Mouse (Mus musculus) lung, embryonic 16.5 days (tissue): ENCODE results near the gene Tuba1a. TPM values are rescaled to one million over a fixed set of nuclear protein-coding genes. Genes with fewer than 3 reads are reported as not detected.

Experiments
- ATAC-seq: fragments of 200-750 bp; cut with Nextera tagmentation; 2 replicates; pipeline ENCODE4 v1.8.0; 2017; ENCODE audit warnings: low read depth, mild to moderate bottlenecking, moderate library complexity
- H3K27ac ChIP-seq: fragments of 300-500 bp; sonication (generic); 2 replicates; pipeline ENCODE4 v1.5.1; 2014; ENCODE audit warnings: mild to moderate bottlenecking, control low read depth, low read length
- H3K27me3 ChIP-seq: fragments of 300-500 bp; sonication (generic); 2 replicates; pipeline ENCODE4 v1.6.1; 2014; ENCODE audit warnings: low read depth, low read length, mixed read lengths; ENCODE audit not compliant: control insufficient read depth, insufficient read depth
- H3K36me3 ChIP-seq: fragments of 300-500 bp; sonication (generic); 2 replicates; pipeline ENCODE4 v1.6.1; 2014; ENCODE audit warnings: low read length; ENCODE audit not compliant: control insufficient read depth, insufficient read depth
- H3K4me1 ChIP-seq: fragments of 300-500 bp; sonication (generic); replicated peaks from 2 replicates; pipeline ENCODE4 v1.6.1; 2014; ENCODE audit warnings: low read length, mixed read lengths; ENCODE audit not compliant: control insufficient read depth, insufficient read depth
- H3K4me2 ChIP-seq: fragments of 300-500 bp; sonication (generic); 2 replicates; pipeline ENCODE4 v1.6.1; 2014; ENCODE audit warnings: low read depth, low read length, control low read depth
- H3K4me3 ChIP-seq: fragments of 300-500 bp; sonication (generic); 2 replicates; pipeline ENCODE4 v1.5.1; 2014; ENCODE audit warnings: mild to moderate bottlenecking, low read length, control low read depth
- H3K9ac ChIP-seq: fragments of 300-500 bp; sonication (generic); 2 replicates; pipeline ENCODE4 v1.6.1; 2014; ENCODE audit warnings: low read length, control low read depth
- H3K9me3 ChIP-seq: fragments of 300-500 bp; sonication (generic); 2 replicates; pipeline ENCODE4 v1.6.1; 2016; ENCODE audit warnings: low read length; ENCODE audit not compliant: control insufficient read depth
- whole genome bisulfite sequencing: fragments of 180-500 bp; shearing (Covaris S2); extraction: QIAGEN DNeasy Blood & Tissue Kit; methylation state at CpG from one replicate; pipeline ENCODE4 v1.1.7; 2014; 5-methylcytosine and 5-hydroxymethylcytosine counted together
- polyA plus RNA-seq: library from polyadenylated mRNA; unstranded; fragments of >200 nt; fragmentation: Nextera tagmentation; extraction: Ambion mirVana; gene quantifications from 2 replicates; pipeline ENCODE4 v1.2.1, GENCODE M21; 2015

Gene Tuba1a
- polyA plus RNA-seq, 1 experiment from 2014 or later: 906 TPM

- H3K9ac ChIP-seq: no peak overlapping the region
These were observed 4.5 kb downstream of the Tuba1a start for GRCm38 (mm10) chr15:98948857-98949606.

GRCm38 (mm10) chr15:98948382-98948781 is 5.1 kb downstream of the Tuba1a start:
- Histone ChIP-seq H3K4me1 (no peaks in the 10 kb centered on the region; the same call in 1 of the 2 replicates), H3K9ac (no peak overlapping the region), H3K9me3 (no peaks in the 10 kb centered on the region), H3K27ac (no peak overlapping the region), H3K27me3 (no peaks in the 10 kb centered on the region), H3K4me3 (no peak overlapping the region), H3K36me3 (peaks cover 4% of the 10 kb centered on the region; the same call in 1 of the 2 replicates), H3K4me2 (no peak overlapping the region)
- no peak for ATAC-seq

More at GRCm38 (mm10) chr15:98948857-98949606, 4.5 kb downstream of the Tuba1a start:
- H3K27ac ChIP-seq: no peak overlapping the region
- H3K4me2 ChIP-seq: no peak overlapping the region
- WGBS: 69% methylated on average over 6 of the region's 6 CpGs
- H3K4me3 ChIP-seq: no peak overlapping the region
- no peak for ATAC-seq
- H3K9me3 ChIP-seq: no peaks in the 10 kb centered on the region
- H3K36me3 ChIP-seq: peaks cover 4% of the 10 kb centered on the region; the same call in 1 of the 2 replicates
- H3K4me1 ChIP-seq: no peaks in the 10 kb centered on the region; the same call in 1 of the 2 replicates
- no peaks in the 10 kb centered on the region for H3K27me3 ChIP-seq

GRCm38 (mm10) chr15:98947884-98948283 is 5.6 kb downstream of the Tuba1a start:
- Histone ChIP-seq H3K36me3 (peaks cover 4% of the 10 kb centered on the region; the same call in 1 of the 2 replicates), H3K9me3 (no peaks in the 10 kb centered on the region), H3K4me2 (no peak overlapping the region), H3K4me1 (no peaks in the 10 kb centered on the region; the same call in 1 of the 2 replicates), H3K27ac (no peak overlapping the region), H3K9ac (no peak overlapping the region), H3K4me3 (no peak overlapping the region), H3K27me3 (no peaks in the 10 kb centered on the region)
- no peak for ATAC-seq
- whole genome bisulfite sequencing: 43% methylated on average over 3 of the region's 3 CpGs

- 62% methylated on average over 4 of the region's 4 CpGs for WGBS
- Histone ChIP-seq H3K27ac (no peak overlapping the region), H3K9ac (no peak overlapping the region), H3K9me3 (no peaks in the 10 kb centered on the region), H3K36me3 (no peaks in the 10 kb centered on the region), H3K4me1 (no peaks in the 10 kb centered on the region), H3K27me3 (no peaks in the 10 kb centered on the region), H3K4me3 (no peak overlapping the region), H3K4me2 (no peak overlapping the region)
- no peak for ATAC-seq
These were observed 10.4 kb downstream of the Tuba1a start for GRCm38 (mm10) chr15:98943133-98943532.

- no peak overlapping the region for H3K4me2 ChIP-seq
- H3K4me1 ChIP-seq: no peaks in the 10 kb centered on the region
- no peaks in the 10 kb centered on the region for H3K27me3 ChIP-seq
- no peak for ATAC-seq
- no peak overlapping the region for H3K9ac ChIP-seq
- H3K9me3 ChIP-seq: no peaks in the 10 kb centered on the region
- WGBS: 62% methylated on average over 4 of the region's 4 CpGs
- H3K36me3 ChIP-seq: no peaks in the 10 kb centered on the region
- no peak overlapping the region for H3K4me3 ChIP-seq
- H3K27ac ChIP-seq: no peak overlapping the region
These were observed 11.4 kb downstream of the Tuba1a start for GRCm38 (mm10) chr15:98942081-98942480.

GRCm38 (mm10) chr15:98941539-98941938 is 12.0 kb downstream of the Tuba1a start:
- Histone ChIP-seq H3K27me3 (no peaks in the 10 kb centered on the region), H3K4me3 (no peak overlapping the region), H3K9me3 (no peaks in the 10 kb centered on the region), H3K9ac (no peak overlapping the region), H3K4me1 (no peaks in the 10 kb centered on the region), H3K4me2 (no peak overlapping the region), H3K27ac (no peak overlapping the region), H3K36me3 (no peaks in the 10 kb centered on the region)
- WGBS: 62% methylated on average over 2 of the region's 2 CpGs
- ATAC-seq: no peak

- Histone ChIP-seq H3K9ac (no peak overlapping the region), H3K4me1 (peaks cover 1% of the 10 kb centered on the region; the same call in 1 of the 2 replicates), H3K27me3 (no peaks in the 10 kb centered on the region), H3K9me3 (no peaks in the 10 kb centered on the region), H3K4me2 (no peak overlapping the region), H3K4me3 (no peak overlapping the region), H3K36me3 (no peaks in the 10 kb centered on the region), H3K27ac (no peak overlapping the region)
- ATAC-seq: no peak
- 64% methylated on average over 10 of the region's 10 CpGs for WGBS
These were observed 12.7 kb downstream of the Tuba1a start for GRCm38 (mm10) chr15:98940816-98941215.

GRCm38 (mm10) chr15:98934217-98934839 is 19.2 kb downstream of the Tuba1a start, which contains the start of gene Tuba1b:
Gene Tuba1b (minus strand): TSS chr15:98934565.
- under 1% methylated on average over 51 of the region's 58 CpGs for WGBS
- H3K36me3 ChIP-seq: no peaks in the 10 kb centered on the region
- peak within 1 kb of the TSS; percentile 97 for H3K4me2 ChIP-seq
- peak; percentile 97 for ATAC-seq
- H3K4me1 ChIP-seq: peaks cover 16% of the 10 kb centered on the region
- peak within 1 kb of the TSS; percentile 78 for H3K4me3 ChIP-seq
- H3K27ac ChIP-seq: peak within 1 kb of the TSS; percentile 99
- no peaks in the 10 kb centered on the region for H3K27me3 ChIP-seq
- H3K9me3 ChIP-seq: no peaks in the 10 kb centered on the region
- peak within 1 kb of the TSS; percentile 96 for H3K9ac ChIP-seq

GRCm38 (mm10) chr15:98933833-98934216 is 19.7 kb downstream of the Tuba1a start:
- 0% methylated on average over 35 of the region's 35 CpGs for WGBS
- Histone ChIP-seq H3K27me3 (no peaks in the 10 kb centered on the region), H3K4me1 (peaks cover 18% of the 10 kb centered on the region), H3K9ac (peak overlapping the region; percentile 96), H3K4me3 (peak overlapping the region; percentile 78), H3K27ac (peak overlapping the region; percentile 99), H3K36me3 (no peaks in the 10 kb centered on the region), H3K9me3 (no peaks in the 10 kb centered on the region), H3K4me2 (peak overlapping the region; percentile 97)
- peak; percentile 86 for ATAC-seq
